Mouse (Mus musculus) testis, adult 2 months (tissue): ENCODE data around the gene Nfix.

ENCODE experiments used
- CTCF ChIP-seq: fragments of 200-500 bp; IDR thresholded peaks from 2 replicates; pipeline ENCODE4 v1.5.1; 2012; ENCODE audit warnings: low read depth, mild to moderate bottlenecking, inconsistent platforms, low read length, moderate library complexity; ENCODE audit not compliant: control insufficient read depth, insufficient read depth, insufficient replicate concordance
- POLR2A ChIP-seq: fragments of 200-500 bp; IDR thresholded peaks from 2 replicates; pipeline ENCODE4 v1.6.1; 2012; ENCODE audit warnings: low read depth, mild to moderate bottlenecking, inconsistent platforms, low read length, moderate library complexity; ENCODE audit not compliant: control insufficient read depth

GRCm38 (mm10) chr8:84658951-84659350, 141.2 kb downstream of the Nfix start:
- TF ChIP-seq POLR2A = no peak
- TF ChIP-seq CTCF = no peak
